Mouse (Mus musculus): ENCODE measurements around the gene Smad6. TPM values are rescaled to one million over a fixed set of nuclear protein-coding genes. Genes with fewer than 3 reads are reported as not detected.
A peak's percentile ranks its signal among the peaks of the same experiment; 100 is the strongest.

Gene Smad6
- polyA plus RNA-seq, 1 experiment from 2014 or later: 13.4 TPM

GRCm38 (mm10) chr9:63915976-63916375, 105.9 kb downstream of the Smad6 start:
- Histone ChIP-seq H3K27ac (ENCODE audit: low read length) (no peak overlapping the region), H3K36me3 (ENCODE audit: insufficient read depth, low read length) (no peaks in the 10 kb centered on the region), H3K4me1 (ENCODE audit: insufficient read depth, low read depth, low read length) (peaks cover 7% of the 10 kb centered on the region; the same call in 1 of the 2 replicates), H3K27me3 (replicated peaks; ENCODE audit: insufficient read depth, low read length) (no peaks in the 10 kb centered on the region), H3K9me3 (ENCODE audit: low read length) (no peaks in the 10 kb centered on the region), H3K9ac (replicated peaks; ENCODE audit: low read depth) (no peak overlapping the region), H3K4me3 (ENCODE audit: low read depth, low read length) (no peak overlapping the region), H3K4me2 (replicated peaks; ENCODE audit: low read depth, low read length) (no peak overlapping the region)
- DNase-seq (ENCODE audit: low spot score) (peak; percentile 71), ATAC-seq (peak; percentile 34; the same call in 1 of the 2 replicates)
- 55% methylated on average over 5 of the region's 5 CpGs for WGBS
- peak; percentile 88 for TF ChIP-seq CTCF (IDR thresholded peaks at IDR 0.05)
- TF ChIP-seq EP300 (IDR thresholded peaks at IDR 0.05): no peak

DNA sequence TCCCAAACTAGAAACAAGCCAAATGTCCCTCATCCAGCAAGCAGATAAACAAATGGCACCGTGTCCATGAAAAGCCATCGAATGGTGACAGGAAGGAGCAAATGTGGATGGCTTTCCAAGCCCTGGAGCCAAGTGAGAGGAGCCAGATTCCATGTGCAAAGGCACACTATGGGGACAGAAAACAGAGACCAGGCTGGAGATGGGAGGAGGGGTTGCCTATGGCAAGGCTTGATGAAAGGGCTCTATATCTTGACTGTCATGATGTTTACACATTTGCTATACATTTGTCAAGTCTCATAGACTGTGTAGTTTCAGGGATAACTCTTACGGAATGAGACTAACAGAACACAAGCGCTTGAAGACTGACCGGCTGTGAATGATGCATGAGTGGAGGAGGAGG, 106.9 kb downstream of the Smad6 start:
- no peak overlapping the region for H3K9ac ChIP-seq (replicated peaks; ENCODE audit: low read depth)
- H3K4me3 ChIP-seq (ENCODE audit: low read depth, low read length): no peak overlapping the region
- peaks cover 7% of the 10 kb centered on the region; the same call in 1 of the 2 replicates for H3K4me1 ChIP-seq (ENCODE audit: insufficient read depth, low read depth, low read length)
- H3K36me3 ChIP-seq (ENCODE audit: insufficient read depth, low read length): no peaks in the 10 kb centered on the region
- H3K27ac ChIP-seq (ENCODE audit: low read length): no peak overlapping the region
- ATAC-seq (no peak), DNase-seq (ENCODE audit: low spot score) (peak; percentile 20)
- TF ChIP-seq EP300 (IDR thresholded peaks at IDR 0.05) (no peak), CTCF (IDR thresholded peaks at IDR 0.05) (no peak)
- WGBS: 32% methylated on average over 5 of the region's 5 CpGs
- no peak overlapping the region for H3K4me2 ChIP-seq (replicated peaks; ENCODE audit: low read depth, low read length)
- H3K9me3 ChIP-seq (ENCODE audit: low read length): no peaks in the 10 kb centered on the region
- no peaks in the 10 kb centered on the region for H3K27me3 ChIP-seq (replicated peaks; ENCODE audit: insufficient read depth, low read length)

- Histone ChIP-seq H3K27ac (ENCODE audit: low read length) (0 out of 2 replicates have a peak overlapping the region, but pooled peaks have one; percentile 26), H3K36me3 (ENCODE audit: insufficient read depth, low read length) (no peaks in the 10 kb centered on the region), H3K9ac (replicated peaks; ENCODE audit: low read depth) (no peak overlapping the region), H3K4me3 (ENCODE audit: low read depth, low read length) (no peak overlapping the region), H3K9me3 (ENCODE audit: low read length) (no peaks in the 10 kb centered on the region), H3K4me2 (replicated peaks; ENCODE audit: low read depth, low read length) (no peak overlapping the region), H3K27me3 (replicated peaks; ENCODE audit: insufficient read depth, low read length) (no peaks in the 10 kb centered on the region), H3K4me1 (ENCODE audit: insufficient read depth, low read depth, low read length) (peaks cover 7% of the 10 kb centered on the region; the same call in 1 of the 2 replicates)
- peak; percentile 34 for ATAC-seq
- 10% methylated on average over 9 of the region's 9 CpGs for WGBS
- DNase-seq (ENCODE audit: low spot score): peak; percentile 86
- no peak for TF ChIP-seq CTCF (IDR thresholded peaks at IDR 0.05)
- TF ChIP-seq EP300 (IDR thresholded peaks at IDR 0.05): no peak
Observed at GRCm38 (mm10) chr9:63912051-63912450, 109.8 kb downstream of the Smad6 start.

- H3K9ac ChIP-seq (replicated peaks; ENCODE audit: low read depth): no peak overlapping the region
- no peak overlapping the region for H3K4me3 ChIP-seq (ENCODE audit: low read depth, low read length)
- peak; percentile 91 for ATAC-seq
- H3K27ac ChIP-seq (ENCODE audit: low read length): no peak overlapping the region
- no peak overlapping the region for H3K4me2 ChIP-seq (replicated peaks; ENCODE audit: low read depth, low read length)
- WGBS: 8% methylated on average over 5 of the region's 5 CpGs
- peak; percentile 96 for DNase-seq (ENCODE audit: low spot score)
- H3K36me3 ChIP-seq (ENCODE audit: insufficient read depth, low read length): no peaks in the 10 kb centered on the region
- H3K27me3 ChIP-seq (replicated peaks; ENCODE audit: insufficient read depth, low read length): no peaks in the 10 kb centered on the region
- H3K9me3 ChIP-seq (ENCODE audit: low read length): no peaks in the 10 kb centered on the region
- TF ChIP-seq CTCF (IDR thresholded peaks at IDR 0.05): peak; percentile 98
- peak; percentile 87 for TF ChIP-seq EP300 (IDR thresholded peaks at IDR 0.05)
- peaks cover 3% of the 10 kb centered on the region; the same call in 1 of the 2 replicates for H3K4me1 ChIP-seq (ENCODE audit: insufficient read depth, low read depth, low read length)
Observed at GRCm38 (mm10) chr9:63909618-63910017, 112.2 kb downstream of the Smad6 start.

DNA sequence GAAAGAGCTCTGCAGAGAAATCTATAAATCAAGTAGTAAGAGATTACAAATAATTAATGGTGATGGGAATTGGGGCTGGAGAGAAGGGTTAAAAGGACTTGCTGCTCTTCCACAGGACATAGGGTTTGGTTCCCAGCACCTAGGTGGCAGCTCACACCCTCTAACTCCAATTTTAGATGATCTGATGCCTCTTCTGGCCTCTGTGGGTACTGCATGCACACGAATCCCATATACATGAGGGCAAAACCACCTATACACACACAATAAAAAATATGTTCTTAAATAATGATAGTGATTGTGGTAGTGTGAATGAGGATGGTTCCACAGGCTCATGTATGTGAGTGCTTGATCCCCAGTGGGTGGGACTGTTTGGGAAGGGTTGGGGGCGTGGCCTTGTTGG, 117.3 kb downstream of the Smad6 start:
- TF ChIP-seq CTCF (IDR thresholded peaks at IDR 0.05): 0 out of 2 replicates have a peak, but pooled peaks have one; percentile 21
- TF ChIP-seq EP300 (IDR thresholded peaks at IDR 0.05): no peak
- WGBS: 90% methylated on average over 2 of the region's 2 CpGs
- Histone ChIP-seq H3K4me2 (replicated peaks; ENCODE audit: low read depth, low read length) (no peak overlapping the region), H3K9ac (replicated peaks; ENCODE audit: low read depth) (no peak overlapping the region), H3K36me3 (ENCODE audit: insufficient read depth, low read length) (no peaks in the 10 kb centered on the region), H3K9me3 (ENCODE audit: low read length) (no peaks in the 10 kb centered on the region), H3K27me3 (replicated peaks; ENCODE audit: insufficient read depth, low read length) (no peaks in the 10 kb centered on the region), H3K4me3 (ENCODE audit: low read depth, low read length) (no peak overlapping the region), H3K4me1 (ENCODE audit: insufficient read depth, low read depth, low read length) (no peaks in the 10 kb centered on the region), H3K27ac (ENCODE audit: low read length) (no peak overlapping the region)
- ATAC-seq (no peak), DNase-seq (ENCODE audit: low spot score) (no peak)

Other genes starting within 250 kb of the Smad6 start
- not detected in 2 replicates for gene Lctl, start 95.1 kb upstream of the Smad6 start, polyA plus RNA-seq (2015; fragmentation: Nextera tagmentation; extraction: Ambion mirVana)
- gene Zwilch, start 151.0 kb upstream of the Smad6 start, polyA plus RNA-seq (2015; fragmentation: Nextera tagmentation; extraction: Ambion mirVana): 1.5 and 1.7 TPM in 2 replicates
- gene Rpl4, start 151.3 kb upstream of the Smad6 start, polyA plus RNA-seq (2015; fragmentation: Nextera tagmentation; extraction: Ambion mirVana): 679 and 693 TPM in 2 replicates
- gene Snapc5, start 157.2 kb upstream of the Smad6 start, polyA plus RNA-seq (2015; fragmentation: Nextera tagmentation; extraction: Ambion mirVana): 35.5 and 47.4 TPM in 2 replicates
- 1.0 and 1.1 TPM in 2 replicates for gene Uchl4, start 213.1 kb upstream of the Smad6 start, polyA plus RNA-seq (2015; fragmentation: Nextera tagmentation; extraction: Ambion mirVana)
- 67.1 and 77.6 TPM in 2 replicates for gene Map2k1, start 231.6 kb upstream of the Smad6 start, polyA plus RNA-seq (2015; fragmentation: Nextera tagmentation; extraction: Ambion mirVana)

Data from lung, postnatal 0 days (tissue).